Mouse (Mus musculus): Measurements from ENCODE around the gene Bphl. TPM values are rescaled to one million over a fixed set of nuclear protein-coding genes. Genes with fewer than 3 reads are reported as not detected.

Bphl gene
- polyA plus RNA-seq (2012; rRNA removed), result 6.7 and 8.9 TPM in 2 replicates

DNA sequence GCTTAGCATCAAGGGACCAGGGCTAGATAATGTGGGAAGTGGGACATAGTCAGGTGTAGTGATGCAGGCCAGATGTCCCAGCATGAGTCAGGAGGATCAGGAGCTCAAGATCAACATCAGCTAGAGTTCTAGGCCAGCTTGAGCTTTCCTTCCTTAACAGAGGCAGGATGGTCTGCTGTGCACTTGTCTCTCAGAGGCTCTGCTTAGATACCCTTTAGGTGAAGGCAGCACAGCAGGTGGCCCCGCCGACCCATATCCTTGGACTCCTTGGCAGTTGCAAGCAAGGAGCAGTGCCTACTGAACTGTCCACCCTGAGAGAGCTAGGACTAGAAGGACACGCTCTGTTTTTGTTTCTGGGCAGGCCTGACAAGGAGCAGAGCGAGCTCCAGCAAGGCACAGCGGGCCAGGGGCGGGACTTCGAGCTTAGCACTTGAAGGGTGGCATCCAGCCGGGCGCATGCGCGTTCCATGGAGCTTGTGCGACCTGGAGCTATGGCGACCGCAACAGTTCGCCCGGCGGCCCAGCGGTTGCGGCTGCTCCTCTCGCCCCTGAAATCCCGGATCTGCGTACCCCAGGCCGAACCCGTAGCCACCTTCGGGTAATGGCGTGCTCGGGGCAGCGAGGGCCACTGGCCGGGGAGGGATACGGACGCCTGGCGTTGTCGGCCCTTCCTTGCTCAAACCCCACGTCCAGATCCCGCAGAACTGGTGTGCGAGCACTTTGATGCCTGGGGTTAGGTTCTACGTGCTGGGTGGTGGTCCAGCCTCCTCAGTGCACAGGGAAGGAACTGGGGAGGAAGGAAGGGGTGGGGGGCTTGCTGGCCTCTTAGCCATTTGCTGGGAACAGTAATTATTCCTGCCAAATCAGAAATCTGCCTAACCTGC lies at the start of gene Bphl:
Gene Bphl, plus strand, starts transcription at position 426 of the 884 bp plus-strand sequence.

DNA sequence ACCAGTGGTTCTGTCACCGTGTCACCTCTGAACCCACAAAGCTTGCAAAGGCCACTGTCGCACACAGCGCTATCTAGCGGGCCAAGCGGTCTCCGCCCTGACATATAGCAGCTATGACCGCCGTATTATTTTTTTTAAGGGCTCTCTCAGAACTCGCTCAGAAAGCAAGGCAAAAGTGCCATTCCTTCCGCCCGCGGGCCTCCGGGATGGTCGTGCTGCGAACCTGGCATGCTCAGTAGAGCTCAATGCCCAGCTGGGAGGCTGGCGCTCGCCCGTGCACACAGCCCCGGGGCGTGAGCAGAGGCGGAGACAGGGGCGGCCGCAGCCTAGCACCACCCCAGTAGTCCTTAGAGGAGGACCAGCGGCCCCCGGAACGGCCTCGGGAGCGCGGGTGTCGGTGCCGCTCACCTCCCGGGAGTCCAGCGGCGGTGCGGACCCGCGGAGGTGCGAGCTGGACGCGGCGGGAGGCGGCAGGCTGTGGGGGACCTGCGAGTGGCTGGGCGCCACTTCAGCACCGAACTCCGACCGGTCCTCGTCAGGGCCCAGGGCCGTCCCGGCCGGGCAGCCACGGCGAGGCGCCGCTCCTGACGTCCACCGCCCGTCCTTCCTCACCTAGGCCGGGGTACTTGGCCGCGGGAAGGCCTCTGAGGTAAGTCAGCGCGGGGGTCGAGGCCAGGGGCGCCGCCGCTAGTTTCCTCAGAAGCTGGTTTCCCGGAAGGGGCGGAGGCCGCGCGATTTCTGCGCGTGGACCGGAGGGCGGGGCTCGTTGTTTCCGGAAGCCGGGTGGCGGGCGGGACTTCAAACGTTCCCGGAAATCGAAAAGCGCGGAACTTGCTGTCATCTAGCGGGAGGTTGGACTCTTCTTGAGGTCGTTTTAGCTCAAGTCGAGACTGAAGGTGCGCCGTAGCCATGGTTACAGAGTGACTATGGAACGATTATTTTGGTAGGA lies 35.1 kb upstream of the Bphl start, which contains the start of the genes Ripk1 and Serpinb6a:
Gene Ripk1, plus strand, starts transcription at position 306 of the 949 bp plus-strand sequence.
Gene Serpinb6a, minus strand, starts transcription at position 737 of the 949 bp plus-strand sequence.

DNA sequence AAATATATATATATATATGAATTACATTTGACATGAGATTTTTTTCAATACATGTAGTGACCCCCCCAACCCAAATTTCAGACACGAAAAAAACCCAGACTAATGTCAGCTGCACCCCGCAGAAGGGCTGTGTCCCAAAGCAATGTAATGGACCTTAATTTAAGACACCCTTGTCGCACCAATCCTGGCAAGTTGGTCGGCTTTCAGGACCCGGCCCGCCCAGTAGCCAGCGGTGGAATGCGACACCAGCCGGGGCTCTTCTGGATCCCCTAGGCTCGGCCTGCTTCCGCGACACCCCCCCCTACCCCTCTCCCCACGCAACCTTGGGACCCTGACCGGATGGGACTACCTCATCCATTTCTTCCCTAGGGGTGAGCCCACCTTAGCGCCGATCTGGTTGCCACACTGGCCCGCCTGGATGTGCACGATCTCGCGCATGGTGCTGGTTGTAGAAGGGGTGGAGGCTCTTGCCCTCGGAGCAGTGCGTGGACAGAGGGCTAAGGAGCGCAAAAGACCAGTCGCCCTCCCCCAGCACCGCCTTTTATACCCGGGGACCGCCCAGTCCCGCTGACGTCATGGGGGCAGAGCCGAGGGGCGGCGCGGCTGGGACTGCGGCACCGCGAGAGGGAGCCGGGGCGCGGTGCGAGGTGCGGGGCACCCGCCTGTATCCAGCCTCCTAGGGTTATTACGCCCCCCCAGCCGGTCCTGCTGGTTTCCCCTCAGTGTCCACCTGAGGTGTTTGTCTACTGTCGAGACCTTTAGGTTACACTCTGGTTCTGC lies 40.3 kb downstream of the Bphl start, which contains the start of gene Tubb2a:
Gene Tubb2a, minus strand, starts transcription at position 516 of the 780 bp plus-strand sequence.

Other genes starting within 250 kb of the Bphl start
- not detected in 2 replicates for gene Serpinb6e, start 194.2 kb upstream of the Bphl start, polyA plus RNA-seq (2012; rRNA removed)
- not detected in 2 replicates for gene Serpinb6c, start 131.9 kb upstream of the Bphl start, polyA plus RNA-seq (2012; rRNA removed)
- 0.48 and 0.58 TPM in 2 replicates for gene Nqo2, start 72.9 kb upstream of the Bphl start, polyA plus RNA-seq (2012; rRNA removed)
- 2.3 and 4.1 TPM in 2 replicates for gene Ripk1, start 35.2 kb upstream of the Bphl start, polyA plus RNA-seq (2012; rRNA removed)
- gene Serpinb6a, start 34.8 kb upstream of the Bphl start, polyA plus RNA-seq (2012; rRNA removed), result 22.5 and 23.3 TPM in 2 replicates
- gene Tubb2a, start 40.4 kb downstream of the Bphl start, polyA plus RNA-seq (2012; rRNA removed), result 145 and 215 TPM in 2 replicates
- 8.5 and 12.7 TPM in 2 replicates for gene Tubb2b, start 92.9 kb downstream of the Bphl start, polyA plus RNA-seq (2012; rRNA removed)
- gene Psmg4, start 125.4 kb downstream of the Bphl start, polyA plus RNA-seq (2012; rRNA removed), result 27.1 and 61.2 TPM in 2 replicates

All from stomach, adult 2 months (tissue).